Mouse (Mus musculus) stomach, postnatal 0 days (tissue): ENCODE results near the gene Gli3. TPM values are rescaled to one million over a fixed set of nuclear protein-coding genes. Genes with fewer than 3 reads are reported as not detected.

Experiments
- ATAC-seq: fragments of 200-750 bp; cut with Nextera tagmentation; 2 replicates; pipeline ENCODE4 v1.8.0; 2017; ENCODE audit not compliant: low FRiP score, low TSS enrichment
- DNase-seq: peaks from one replicate; pipeline ENCODE4 v3.0.0-alpha.2; 2016; ENCODE audit warnings: low spot score
- H3K27ac ChIP-seq: fragments of 300-500 bp; sonication (generic); replicated peaks from 2 replicates; pipeline ENCODE4 v1.5.1; 2014; ENCODE audit warnings: mild to moderate bottlenecking, control low read depth
- H3K27me3 ChIP-seq: fragments of 300-500 bp; sonication (generic); 2 replicates; pipeline ENCODE4 v1.6.1; 2014; ENCODE audit warnings: low read length; ENCODE audit not compliant: control insufficient read depth, insufficient read depth
- H3K36me3 ChIP-seq: fragments of 300-500 bp; sonication (generic); 2 replicates; pipeline ENCODE4 v1.6.1; 2014; ENCODE audit warnings: low read length, mixed read lengths; ENCODE audit not compliant: control insufficient read depth, insufficient read depth
- H3K4me1 ChIP-seq: fragments of 300-500 bp; sonication (generic); replicated peaks from 2 replicates; pipeline ENCODE4 v1.6.1; 2014; ENCODE audit warnings: antibody characterized with exemption; ENCODE audit not compliant: control insufficient read depth, insufficient read depth
- H3K4me2 ChIP-seq: fragments of 300-500 bp; sonication (generic); replicated peaks from 2 replicates; pipeline ENCODE4 v1.6.1; 2014; ENCODE audit warnings: low read depth, mild to moderate bottlenecking, control low read depth, moderate library complexity
- H3K4me3 ChIP-seq: fragments of 300-500 bp; sonication (generic); 2 replicates; pipeline ENCODE4 v1.5.1; 2014; ENCODE audit warnings: low read depth, low read length, control low read depth
- H3K9ac ChIP-seq: fragments of 300-500 bp; sonication (generic); 2 replicates; pipeline ENCODE4 v1.6.1; 2014; ENCODE audit warnings: mild to moderate bottlenecking, low read length, control low read depth, mixed read lengths
- H3K9me3 ChIP-seq: fragments of 300-500 bp; sonication (generic); 2 replicates; pipeline ENCODE4 v1.6.1; 2016; ENCODE audit warnings: low read length; ENCODE audit not compliant: control insufficient read depth
- CTCF ChIP-seq: IDR thresholded peaks from 2 replicates; pipeline ENCODE4 v1.5.1; 2016; ENCODE audit warnings: antibody characterized with exemption, low read depth, mild to moderate bottlenecking, moderate library complexity
- EP300 ChIP-seq: optimal IDR thresholded peaks from 2 replicates; pipeline ENCODE3; 2016; ENCODE audit warnings: antibody characterized with exemption
- WGBS: fragments of 180-500 bp; shearing (Covaris S2); extraction: QIAGEN DNeasy Blood & Tissue Kit; methylation state at CpG from one replicate; pipeline ENCODE4 v1.1.7; 2014; 5-methylcytosine and 5-hydroxymethylcytosine counted together
- polyA plus RNA-seq: library from polyadenylated mRNA; unstranded; fragments of >200 nt; fragmentation: Nextera tagmentation; extraction: Ambion mirVana; gene quantifications from 2 replicates; pipeline ENCODE4 v1.2.1, GENCODE M21; 2015

The Gli3 gene
- polyA plus RNA-seq, 1 experiment from 2014 or later, result 4.9 TPM

GRCm38 (mm10) chr13:15714726-15715437 is 251.8 kb downstream of the Gli3 start:
- no peaks in the 10 kb centered on the region for H3K9me3 ChIP-seq
- peak; percentile 43 for DNase-seq
- no peaks in the 10 kb centered on the region for H3K4me1 ChIP-seq
- no peaks in the 10 kb centered on the region for H3K27me3 ChIP-seq
- 0 out of 2 replicates have a peak, but pooled peaks cover 2% of the 10 kb centered on the region for H3K36me3 ChIP-seq
- TF ChIP-seq EP300 (no peak), CTCF (peak; percentile 87)
- H3K4me3 ChIP-seq, result no peak overlapping the region
- no peak overlapping the region for H3K4me2 ChIP-seq
- 41% methylated on average over 8 of the region's 8 CpGs for WGBS
- H3K9ac ChIP-seq, result no peak overlapping the region
- peak; percentile 38; the same call in 1 of the 2 replicates for ATAC-seq
- no peak overlapping the region for H3K27ac ChIP-seq

GRCm38 (mm10) chr13:15721446-15721845 is 258.4 kb downstream of the Gli3 start:
- H3K27ac ChIP-seq, result no peak overlapping the region
- no peaks in the 10 kb centered on the region for H3K4me1 ChIP-seq
- WGBS, result 79% methylated on average over 1 of the region's 1 CpGs
- no peaks in the 10 kb centered on the region for H3K9me3 ChIP-seq
- H3K4me3 ChIP-seq, result no peak overlapping the region
- DNase-seq (no peak), ATAC-seq (no peak)
- H3K36me3 ChIP-seq, result peaks cover 7% of the 10 kb centered on the region; the same call in 1 of the 2 replicates
- H3K4me2 ChIP-seq, result no peak overlapping the region
- H3K9ac ChIP-seq, result no peak overlapping the region
- no peaks in the 10 kb centered on the region for H3K27me3 ChIP-seq
- TF ChIP-seq CTCF, result no peak
- no peak for TF ChIP-seq EP300

DNA sequence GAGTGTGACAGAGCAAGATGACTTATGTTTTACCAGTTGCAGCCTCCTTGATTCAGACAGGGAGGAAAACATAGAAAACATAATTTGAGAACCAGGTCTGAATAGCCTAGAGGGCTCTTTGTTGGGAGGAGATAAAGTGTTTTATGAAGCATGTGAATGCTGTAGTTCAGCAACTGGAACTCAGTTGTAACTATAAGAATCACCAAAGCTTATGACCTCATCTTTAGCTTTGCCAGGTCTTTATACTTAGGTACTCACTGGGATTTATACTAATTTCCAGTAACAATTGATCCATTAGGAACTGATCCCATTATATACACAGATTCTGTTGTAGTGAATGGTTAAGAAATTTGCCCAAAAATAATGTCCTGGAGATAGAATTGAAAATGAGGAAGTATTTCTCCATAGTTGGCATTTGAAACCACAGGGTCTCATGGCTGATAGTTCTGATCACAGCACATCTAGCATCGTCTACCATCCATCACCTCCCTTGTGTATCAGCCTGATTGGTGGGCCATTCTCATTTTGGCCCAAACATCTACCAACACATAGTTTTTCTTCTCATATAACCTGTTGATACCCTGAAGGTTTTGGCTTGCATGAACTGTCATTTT is 259.8 kb downstream of the Gli3 start:
- no peaks in the 10 kb centered on the region for H3K9me3 ChIP-seq
- TF ChIP-seq EP300 (no peak), CTCF (no peak)
- 90% methylated on average over 1 of the region's 1 CpGs for WGBS
- no peak for DNase-seq
- no peak overlapping the region for H3K4me3 ChIP-seq
- no peaks in the 10 kb centered on the region for H3K27me3 ChIP-seq
- H3K36me3 ChIP-seq, result peaks cover 7% of the 10 kb centered on the region; the same call in 1 of the 2 replicates
- no peak for ATAC-seq
- no peak overlapping the region for H3K27ac ChIP-seq
- H3K4me2 ChIP-seq, result no peak overlapping the region
- H3K4me1 ChIP-seq, result no peaks in the 10 kb centered on the region
- H3K9ac ChIP-seq, result no peak overlapping the region

DNA sequence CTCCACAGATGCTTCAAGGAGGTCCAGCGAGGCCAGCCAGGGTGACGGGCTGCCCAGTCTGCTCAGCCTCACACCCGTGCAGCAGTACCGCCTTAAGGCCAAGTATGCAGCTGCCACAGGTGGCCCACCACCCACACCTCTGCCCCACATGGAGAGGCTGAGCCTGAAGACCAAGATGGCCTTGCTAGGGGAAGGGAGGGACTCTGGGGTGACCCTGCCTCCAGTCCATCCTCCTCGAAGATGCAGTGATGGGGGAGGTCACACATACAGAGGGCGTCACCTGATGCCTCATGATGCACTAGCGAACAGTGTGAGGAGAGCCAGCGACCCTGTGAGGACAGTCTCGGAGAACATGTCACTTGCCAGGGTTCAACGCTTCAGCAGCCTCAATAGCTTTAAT is 261.7 kb downstream of the Gli3 start:
- no peak overlapping the region for H3K4me3 ChIP-seq
- no peaks in the 10 kb centered on the region for H3K27me3 ChIP-seq
- ATAC-seq, result no peak
- TF ChIP-seq EP300, result no peak
- TF ChIP-seq CTCF, result no peak
- no peak overlapping the region for H3K27ac ChIP-seq
- no peaks in the 10 kb centered on the region for H3K9me3 ChIP-seq
- no peaks in the 10 kb centered on the region for H3K4me1 ChIP-seq
- H3K9ac ChIP-seq, result no peak overlapping the region
- WGBS, result 94% methylated on average over 10 of the region's 10 CpGs
- H3K36me3 ChIP-seq, result peaks cover 7% of the 10 kb centered on the region; the same call in 1 of the 2 replicates
- no peak overlapping the region for H3K4me2 ChIP-seq
- DNase-seq, result no peak

GRCm38 (mm10) chr13:15741771-15742170 is 278.7 kb downstream of the Gli3 start:
- TF ChIP-seq CTCF (no peak), EP300 (no peak)
- peak; percentile 74; the same call in 1 of the 2 replicates for ATAC-seq

GRCm38 (mm10) chr13:15742308-15742707 is 279.3 kb downstream of the Gli3 start:
- no peak for DNase-seq
- TF ChIP-seq CTCF, result no peak
- 65% methylated on average over 3 of the region's 3 CpGs for WGBS
- Histone ChIP-seq H3K4me2 (no peak overlapping the region), H3K36me3 (no peaks in the 10 kb centered on the region), H3K27ac (no peak overlapping the region), H3K27me3 (no peaks in the 10 kb centered on the region), H3K9me3 (no peaks in the 10 kb centered on the region), H3K4me1 (no peaks in the 10 kb centered on the region), H3K4me3 (no peak overlapping the region), H3K9ac (no peak overlapping the region)
- no peak for ATAC-seq

More at GRCm38 (mm10) chr13:15741771-15742170, 278.7 kb downstream of the Gli3 start:
- Histone ChIP-seq H3K9ac (no peak overlapping the region), H3K4me3 (no peak overlapping the region), H3K36me3 (no peaks in the 10 kb centered on the region), H3K9me3 (no peaks in the 10 kb centered on the region), H3K4me2 (no peak overlapping the region), H3K27me3 (no peaks in the 10 kb centered on the region), H3K4me1 (no peaks in the 10 kb centered on the region), H3K27ac (peak overlapping the region; percentile 9; the same call in 1 of the 2 replicates)
- WGBS, result 22% methylated on average over 1 of the region's 1 CpGs
- DNase-seq, result peak; percentile 66
